Mouse (Mus musculus) thymus, postnatal 36 days (tissue): ENCODE data around the gene S100a1.
A peak's percentile ranks its signal among the peaks of the same experiment; 100 is the strongest.

Source experiments
- DNase-seq, 2 experiments: peaks; one replicate each; pipeline ENCODE4 v3.0.0; 2022; ENCODE audit warnings: mixed read lengths in 2 of 2

S100a1 gene

GRCm38 (mm10) chr3:90508950-90509746 lies 5.0 kb downstream of the S100a1 start, which contains the start of gene Chtop:
Gene Chtop, minus strand, starts transcription at chr3:90509498.
- DNase-seq = peak; percentile 99

- no peak for DNase-seq
Measured at GRCm38 (mm10) chr3:90508287-90508949, 5.8 kb downstream of the S100a1 start.

GRCm38 (mm10) chr3:90506362-90506761 lies 7.8 kb downstream of the S100a1 start:
- DNase-seq = no peak

- DNase-seq = no peak
Measured at GRCm38 (mm10) chr3:90505216-90505615, 9.0 kb downstream of the S100a1 start.

GRCm38 (mm10) chr3:90503444-90503843 lies 10.7 kb downstream of the S100a1 start:
- no peak for DNase-seq

GRCm38 (mm10) chr3:90497597-90497996 lies 16.6 kb downstream of the S100a1 start:
- no peak for DNase-seq

GRCm38 (mm10) chr3:90495850-90496525 lies 18.2 kb downstream of the S100a1 start:
- DNase-seq = no peak

- no peak for DNase-seq
Measured at GRCm38 (mm10) chr3:90493831-90494540, 20.2 kb downstream of the S100a1 start.

GRCm38 (mm10) chr3:90491350-90491749 lies 22.8 kb downstream of the S100a1 start:
- peak in 1 of 2 experiments; percentile 48 for DNase-seq

GRCm38 (mm10) chr3:90490696-90491256 lies 23.4 kb downstream of the S100a1 start, which contains the start of gene Snapin:
Gene Snapin, minus strand, starts transcription at chr3:90491033.
- DNase-seq = peak; percentile 95 to 96

GRCm38 (mm10) chr3:90488576-90488975 lies 25.6 kb downstream of the S100a1 start:
- DNase-seq = no peak

GRCm38 (mm10) chr3:90486998-90487397 lies 27.2 kb downstream of the S100a1 start:
- no peak for DNase-seq

- peak; percentile 89 to 94 for DNase-seq
Measured at GRCm38 (mm10) chr3:90475831-90476611, 38.2 kb downstream of the S100a1 start, which contains the start of gene Ilf2. Gene Ilf2, plus strand, starts transcription at chr3:90476126.

GRCm38 (mm10) chr3:90475151-90475830 lies 38.9 kb downstream of the S100a1 start:
- no peak for DNase-seq

GRCm38 (mm10) chr3:90472213-90472612 lies 42.0 kb downstream of the S100a1 start:
- peak; percentile 62 to 63 for DNase-seq

GRCm38 (mm10) chr3:90467618-90468300 lies 46.4 kb downstream of the S100a1 start:
- no peak for DNase-seq

- DNase-seq = no peak
Measured at GRCm38 (mm10) chr3:90466311-90466766, 47.9 kb downstream of the S100a1 start.

GRCm38 (mm10) chr3:90465686-90466310 lies 48.4 kb downstream of the S100a1 start, which contains the start of gene Npr1:
Gene Npr1, minus strand, starts transcription at chr3:90465866.
- peak in 1 of 2 experiments; percentile 17 for DNase-seq

- peak; percentile 13 to 27 for DNase-seq
Measured at GRCm38 (mm10) chr3:90465081-90465685, 49.0 kb downstream of the S100a1 start.
